Mouse (Mus musculus) megakaryocyte progenitor cell, adult 5-6 weeks (primary cell): ENCODE results near the gene Tenm2. TPM values are rescaled to one million over a fixed set of nuclear protein-coding genes. Genes with fewer than 3 reads are reported as not detected.

Experiments
- ATAC-seq: replicated peaks from 2 replicates; pipeline ENCODE4 v1.8.0; 2016; ENCODE audit warnings: mild to moderate bottlenecking, moderate TSS enrichment, inconsistent platforms; ENCODE audit not compliant: poor library complexity
- total RNA-seq, 2 experiments: library from RNA; stranded (forward) in 1 of 2; stranded (reverse) in 1 of 2; fragments of 157-497, 149-512 nt in 1 of 2; fragments of 200-1000 nt in 1 of 2; gene quantifications; 2 replicates each; pipeline versions ENCODE4 v1.2.3 to v1.2.4; 2015 to 2017

Tenm2 gene
- total RNA-seq (2015) = not detected in 2 replicates
- not detected in 2 replicates for total RNA-seq (2017)

DNA sequence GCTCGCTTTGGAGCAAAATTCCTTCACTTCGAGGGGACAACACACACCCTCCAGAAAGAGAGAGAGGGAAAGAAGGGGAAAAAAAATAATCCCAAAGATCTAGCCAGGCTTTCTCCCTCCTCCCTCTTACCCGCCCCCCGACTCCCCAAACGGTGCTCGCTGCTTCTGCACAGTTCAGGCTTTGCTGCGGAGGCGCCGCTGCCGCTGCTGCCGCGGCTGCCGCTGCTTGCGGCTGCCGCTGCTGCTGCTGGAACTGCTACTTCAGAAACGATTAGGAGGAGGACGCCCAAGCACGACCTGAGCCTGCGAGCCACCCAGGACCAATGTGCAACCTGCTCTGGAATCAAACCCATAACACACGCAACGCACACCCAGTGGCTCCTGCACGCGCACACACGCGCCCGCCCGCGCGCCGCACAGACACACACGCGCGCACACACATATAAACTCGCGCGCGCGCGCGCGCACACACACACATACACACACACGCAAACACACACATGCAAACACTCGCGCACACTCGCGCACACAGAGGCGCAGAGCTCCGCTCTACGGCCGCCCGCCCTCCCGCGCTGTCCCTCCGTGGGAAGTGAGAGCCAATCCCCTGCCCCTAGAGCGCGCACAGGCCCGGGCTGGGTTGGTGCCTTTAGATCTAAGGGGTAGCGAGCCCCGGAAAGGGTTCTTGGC is at the start of gene Tenm2:
Gene Tenm2 (minus strand): TSS at position 51 of the 687 bp plus-strand sequence.
- peak; percentile 46 for ATAC-seq

GRCm38 (mm10) chr11:37285186-37285585 is 49.4 kb upstream of the Tenm2 start:
- no peak for ATAC-seq

DNA sequence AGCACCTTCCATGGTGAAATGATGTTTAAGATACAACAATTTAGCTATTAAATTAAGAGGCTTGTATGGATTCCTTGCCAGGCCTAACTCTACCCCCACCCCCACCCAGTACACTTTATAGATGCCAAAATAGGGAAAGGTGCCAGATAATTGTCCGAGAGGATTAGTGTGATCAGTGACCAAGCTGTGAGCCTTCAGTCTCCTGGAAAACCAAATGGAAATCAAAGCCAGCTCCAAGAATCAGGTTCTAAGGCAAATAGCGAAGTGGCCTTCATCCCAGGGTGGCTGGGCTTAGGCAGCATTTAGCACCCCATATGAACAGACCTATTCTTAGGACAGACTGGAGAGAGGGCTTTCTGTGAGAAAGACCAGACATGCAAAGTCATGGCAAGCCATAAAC is 13.0 kb upstream of the Tenm2 start:
- no peak for ATAC-seq

DNA sequence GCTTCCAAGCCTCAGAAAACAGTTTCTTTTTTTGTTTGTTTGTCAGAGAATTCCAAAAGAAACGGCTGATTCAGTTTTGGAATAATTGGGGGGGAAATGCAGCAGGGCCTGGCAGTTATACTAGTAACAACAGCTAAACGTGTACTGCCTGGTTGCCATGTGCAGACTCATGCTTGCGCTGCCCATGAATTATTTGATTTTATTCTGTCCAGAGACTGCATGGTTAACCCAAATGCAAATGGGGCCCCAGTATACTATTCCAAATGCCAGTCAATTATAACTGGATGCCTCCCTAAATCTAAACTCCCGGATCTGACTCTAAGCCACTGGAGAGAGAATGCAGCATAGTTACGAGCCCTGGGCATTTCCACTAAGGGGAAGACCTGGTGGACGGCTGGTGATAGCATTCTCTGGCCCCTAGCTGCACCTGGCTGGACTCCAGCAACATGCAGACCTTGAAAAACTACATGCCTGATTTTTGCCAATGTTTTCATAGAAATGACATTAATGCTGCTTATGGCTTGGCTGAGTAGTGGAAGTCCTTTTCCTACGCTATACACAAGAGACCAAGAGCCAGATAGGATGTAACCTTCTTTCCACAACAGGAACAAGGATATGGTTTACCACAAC is 1.4 kb upstream of the Tenm2 start:
- no peak for ATAC-seq

- no peak for ATAC-seq
Observed at GRCm38 (mm10) chr11:37236601-37237083, 878 bp upstream of the Tenm2 start.

DNA sequence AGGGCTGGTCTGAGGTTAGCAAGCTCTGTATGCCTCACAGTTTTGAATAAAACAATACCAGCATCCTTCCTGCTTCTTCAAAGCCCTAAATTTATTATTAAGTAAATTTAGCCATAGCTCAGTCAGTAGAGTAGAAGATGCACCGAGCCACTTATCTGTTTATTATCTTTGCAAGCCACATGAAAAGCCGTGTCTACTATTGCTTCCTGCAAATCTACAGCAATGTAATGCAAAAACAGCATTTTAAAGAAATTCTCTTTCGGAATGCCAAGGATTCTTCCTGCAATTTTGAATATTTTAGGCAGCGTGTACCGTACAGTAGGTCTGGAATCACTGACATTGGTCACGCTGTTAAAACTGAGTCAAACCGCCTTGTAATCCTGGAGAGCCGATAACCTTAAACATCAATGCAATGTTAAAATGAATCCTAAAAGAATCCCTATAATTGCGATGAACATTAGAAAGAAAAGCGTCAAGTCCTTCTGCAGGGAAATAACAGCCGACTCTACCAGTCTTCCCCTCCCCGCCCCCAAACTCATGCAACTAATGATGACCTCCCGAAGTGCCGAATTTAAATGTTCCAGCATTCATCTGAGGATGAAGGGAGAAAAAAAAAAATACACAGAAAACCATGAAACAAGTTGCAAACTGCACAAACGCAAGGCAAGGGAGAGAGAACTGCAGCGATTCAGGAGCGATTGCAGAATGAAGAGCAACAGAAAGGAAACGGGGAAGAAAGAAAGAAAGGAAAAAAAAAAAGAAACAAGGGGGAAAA is 556 bp downstream of the Tenm2 start:
- no peak for ATAC-seq

- no peak for ATAC-seq
Observed at GRCm38 (mm10) chr11:37227404-37227803, 8.4 kb downstream of the Tenm2 start.

DNA sequence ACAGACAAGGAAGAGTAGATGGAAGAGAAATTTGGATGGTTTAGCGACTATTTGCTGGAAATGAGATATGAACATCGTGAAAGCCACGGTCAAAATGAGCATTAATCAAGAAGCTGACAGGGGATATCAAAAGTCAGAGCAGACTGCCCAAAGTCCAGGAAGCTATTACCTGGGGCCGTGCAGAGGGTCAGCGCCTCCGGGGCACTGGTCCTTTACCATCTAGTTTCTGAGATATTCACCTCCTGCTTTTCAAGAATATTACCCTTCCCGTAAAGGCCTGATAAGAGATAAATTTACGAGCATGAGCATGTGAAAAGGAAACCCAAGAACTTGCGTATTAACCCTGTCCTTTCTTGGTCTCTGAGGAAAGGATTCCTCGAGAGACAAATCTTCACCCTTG is 8.8 kb downstream of the Tenm2 start:
- ATAC-seq = no peak

- ATAC-seq = no peak
Observed at GRCm38 (mm10) chr11:37222737-37223136, 13.0 kb downstream of the Tenm2 start.

DNA sequence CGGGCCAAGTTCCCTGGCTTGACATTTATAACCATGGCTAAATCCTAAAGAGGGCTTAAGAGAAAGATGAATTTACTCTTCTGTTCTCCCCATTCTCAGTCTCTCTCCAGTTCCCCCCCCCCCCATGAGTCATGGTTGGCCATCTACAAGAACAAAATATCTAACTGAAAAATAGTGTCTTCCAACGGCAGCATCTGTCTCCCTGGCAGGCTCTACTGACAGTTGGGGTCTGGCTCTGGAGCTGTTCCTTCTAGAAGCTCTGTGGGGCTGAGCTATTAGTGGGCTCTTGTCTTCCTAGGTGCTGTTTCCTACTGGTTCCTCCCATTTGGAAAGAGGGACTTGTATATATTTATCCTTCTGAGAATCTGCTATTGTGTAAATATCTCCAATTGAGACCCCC is 13.7 kb downstream of the Tenm2 start:
- no peak for ATAC-seq

- no peak for ATAC-seq
Observed at GRCm38 (mm10) chr11:37220921-37221320, 14.8 kb downstream of the Tenm2 start.

DNA sequence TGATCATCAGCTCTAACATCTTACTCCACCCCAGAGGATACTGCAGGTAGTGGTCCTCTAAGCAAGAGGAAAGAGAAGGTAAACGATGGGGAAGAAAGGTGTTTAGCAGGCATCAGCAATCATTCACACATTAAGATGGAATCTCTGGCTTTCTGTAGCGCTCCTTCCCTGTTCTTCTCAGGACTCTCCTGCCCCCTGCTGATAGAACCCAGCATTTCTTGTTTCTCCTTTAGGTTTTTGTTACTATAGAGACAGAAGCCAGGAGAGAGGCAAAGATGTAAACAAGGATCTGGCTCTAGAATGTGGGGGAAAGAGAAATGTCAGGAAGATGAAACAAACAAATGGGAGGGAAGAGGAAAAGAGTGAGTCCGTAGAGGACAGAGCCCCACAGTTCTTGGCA is 49.6 kb downstream of the Tenm2 start:
- ATAC-seq = no peak

GRCm38 (mm10) chr11:37177426-37177825 is 58.3 kb downstream of the Tenm2 start:
- ATAC-seq = no peak

GRCm38 (mm10) chr11:37153933-37154880 is 81.6 kb downstream of the Tenm2 start:
- ATAC-seq = no peak

- ATAC-seq = no peak
Observed at GRCm38 (mm10) chr11:37153382-37153781, 82.4 kb downstream of the Tenm2 start.

DNA sequence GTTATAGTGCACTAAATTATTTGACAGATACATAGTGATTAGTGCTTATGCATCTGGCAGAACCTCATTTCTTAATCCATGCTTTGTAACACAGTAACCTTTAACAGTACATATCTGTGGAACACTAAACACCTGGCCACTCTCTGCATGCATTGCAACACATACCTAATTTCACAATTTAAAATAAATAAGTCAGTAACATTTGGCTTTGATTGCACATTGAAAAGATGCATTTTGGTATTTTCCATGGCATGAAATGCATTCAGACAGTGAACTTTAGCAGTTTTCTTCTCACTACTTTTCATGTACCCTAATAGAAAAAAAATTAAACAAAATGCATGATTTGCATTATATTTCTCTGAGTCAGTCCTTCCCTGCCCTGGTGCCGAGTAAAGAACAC is 85.8 kb downstream of the Tenm2 start:
- no peak for ATAC-seq

DNA sequence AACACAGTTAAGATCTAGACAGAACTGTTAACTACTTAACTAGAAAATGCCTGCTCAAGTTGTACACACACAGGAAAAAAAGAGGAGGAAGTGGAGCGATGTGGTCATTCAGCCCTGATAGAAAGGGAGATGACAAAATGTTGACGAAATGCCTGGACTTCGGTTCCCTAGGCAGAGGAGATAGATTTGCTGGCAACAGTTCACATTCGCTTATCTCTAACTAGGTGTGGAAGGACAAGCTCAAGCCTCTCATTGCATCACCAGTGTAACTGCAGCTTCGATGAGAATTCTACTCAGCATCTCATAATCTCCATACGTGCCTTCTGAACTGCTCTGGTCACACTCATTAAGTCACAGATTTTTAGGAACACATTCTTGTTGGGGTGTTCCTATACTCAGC is 91.8 kb downstream of the Tenm2 start:
- ATAC-seq = no peak

- no peak for ATAC-seq
Observed at GRCm38 (mm10) chr11:37143478-37143877, 92.3 kb downstream of the Tenm2 start.

DNA sequence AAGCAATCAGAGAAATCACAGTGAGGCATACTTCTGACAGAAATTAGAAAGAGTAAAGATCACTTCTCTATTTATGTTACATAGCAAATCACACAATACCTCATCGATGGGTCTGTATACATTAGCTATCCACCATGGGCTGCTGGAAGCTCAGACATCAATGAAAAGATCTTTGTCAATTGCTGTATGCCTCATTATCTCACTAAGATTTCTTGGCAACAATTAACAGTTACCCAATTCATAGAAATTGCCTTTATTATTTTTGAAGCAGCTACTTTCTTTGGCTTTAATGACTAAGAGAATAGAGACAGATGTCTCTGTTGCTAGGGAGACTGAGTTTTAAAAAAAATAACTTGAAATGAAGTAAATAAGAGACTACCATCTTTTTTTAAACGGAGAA is 106.9 kb downstream of the Tenm2 start:
- ATAC-seq = no peak

- ATAC-seq = no peak
Observed at GRCm38 (mm10) chr11:37118058-37118457, 117.7 kb downstream of the Tenm2 start.

DNA sequence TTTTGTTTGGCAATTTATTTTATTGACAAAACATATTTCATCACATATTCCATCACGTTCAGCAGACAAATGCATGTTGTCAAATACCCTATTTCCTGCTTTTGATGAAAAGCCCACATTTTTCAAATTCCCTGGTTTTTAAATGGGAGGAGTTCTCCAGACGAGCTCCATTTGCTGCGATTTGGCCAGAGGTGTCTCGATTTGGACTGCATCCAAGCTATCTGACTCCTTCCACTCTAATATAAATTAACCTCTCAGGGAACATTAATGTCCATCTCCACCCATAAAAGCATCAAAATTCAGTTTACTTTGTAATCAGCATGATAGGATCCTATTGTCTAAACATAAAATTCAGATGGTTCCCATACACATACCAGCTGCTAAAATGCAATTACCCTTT is 120.6 kb downstream of the Tenm2 start:
- no peak for ATAC-seq
